Mouse (Mus musculus): Measurements from ENCODE around the gene Esm1. TPM values are rescaled to one million over a fixed set of nuclear protein-coding genes. Genes with fewer than 3 reads are reported as not detected.
A peak's percentile ranks its signal among the peaks of the same experiment; 100 is the strongest.

Esm1 gene
- polyA plus RNA-seq (2014; fragmentation: Nextera tagmentation; extraction: Ambion mirVana): 2.1 and 2.6 TPM in 2 replicates

GRCm38 (mm10) chr13:113209624-113210023, at the start of gene Esm1:
Gene Esm1 (plus strand): TSS chr13:113209659.
- Histone ChIP-seq H3K36me3 (ENCODE audit: control insufficient read depth, insufficient read depth, low read length) (no peaks in the 10 kb centered on the region), H3K4me3 (ENCODE audit: low read depth, low read length) (no peak within 1 kb of the TSS), H3K27ac (replicated peaks; ENCODE audit: low read depth, low read length) (no peak within 1 kb of the TSS), H3K9me3 (ENCODE audit: control insufficient read depth, low read length) (no peaks in the 10 kb centered on the region), H3K9ac (ENCODE audit: low read length) (no peak within 1 kb of the TSS), H3K27me3 (ENCODE audit: control insufficient read depth, insufficient read depth, low read length) (no peaks in the 10 kb centered on the region), H3K4me2 (ENCODE audit: low read depth, severe bottlenecking) (peak within 1 kb of the TSS; percentile 25), H3K4me1 (ENCODE audit: control insufficient read depth, insufficient read depth, low read length) (peaks cover 6% of the 10 kb centered on the region; the same call in 1 of the 2 replicates)
- peak; percentile 33 for DNase-seq (ENCODE audit: low spot score)
- ATAC-seq (ENCODE audit: insufficient number of reproducible peaks, low FRiP score, low TSS enrichment, low read depth): no peak
- WGBS: 39% methylated on average over 15 of the region's 15 CpGs

DNA sequence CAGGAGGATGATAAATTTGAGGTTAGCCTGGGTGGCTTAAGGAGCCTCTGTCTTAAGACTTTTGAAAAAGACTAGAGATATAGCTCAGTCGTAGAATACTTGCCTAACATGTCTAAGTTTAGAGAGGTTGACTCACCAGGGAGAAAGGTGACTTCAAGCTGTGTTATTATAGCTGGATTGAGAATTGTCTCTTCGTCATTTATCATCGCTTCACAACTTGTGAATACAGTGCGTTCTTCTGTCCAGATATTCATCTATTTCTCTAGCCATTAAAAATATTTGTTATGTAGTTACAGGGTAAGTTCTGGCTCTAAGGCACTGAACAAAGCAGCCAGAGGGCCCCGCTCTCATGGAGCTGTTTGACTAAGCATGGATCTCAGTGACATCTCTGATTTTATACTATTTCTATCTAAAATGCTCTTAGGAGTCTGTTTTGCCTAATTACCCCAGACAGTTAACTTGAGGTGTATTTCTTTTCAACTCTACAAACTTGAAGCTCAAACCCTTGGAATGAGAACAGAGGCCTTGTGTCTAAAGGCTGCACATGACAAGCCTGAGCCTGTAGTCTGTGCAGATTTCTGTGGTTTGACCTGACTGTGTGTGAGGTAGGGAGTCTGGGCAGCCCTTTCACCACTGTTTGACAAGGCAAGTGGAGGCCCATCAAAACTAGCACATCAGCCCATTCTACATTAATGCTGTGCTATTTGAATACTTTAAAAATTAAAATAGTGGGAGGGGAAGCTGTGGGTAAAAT, 45.0 kb upstream of the Esm1 start:
- H3K27me3 ChIP-seq (ENCODE audit: control insufficient read depth, insufficient read depth, low read length): no peaks in the 10 kb centered on the region
- H3K36me3 ChIP-seq (ENCODE audit: control insufficient read depth, insufficient read depth, low read length): no peaks in the 10 kb centered on the region
- H3K4me1 ChIP-seq (ENCODE audit: control insufficient read depth, insufficient read depth, low read length): no peaks in the 10 kb centered on the region
- WGBS: 94% methylated on average over 5 of the region's 5 CpGs
- H3K9me3 ChIP-seq (ENCODE audit: control insufficient read depth, low read length): no peaks in the 10 kb centered on the region
- no peak overlapping the region for H3K4me3 ChIP-seq (ENCODE audit: low read depth, low read length)
- H3K9ac ChIP-seq (ENCODE audit: low read length): no peak overlapping the region
- no peak for DNase-seq (ENCODE audit: low spot score)
- H3K27ac ChIP-seq (replicated peaks; ENCODE audit: low read depth, low read length): no peak overlapping the region
- H3K4me2 ChIP-seq (ENCODE audit: low read depth, severe bottlenecking): no peak overlapping the region
- ATAC-seq (ENCODE audit: insufficient number of reproducible peaks, low FRiP score, low TSS enrichment, low read depth): no peak

GRCm38 (mm10) chr13:113168018-113168534, 41.4 kb upstream of the Esm1 start:
- no peaks in the 10 kb centered on the region for H3K9me3 ChIP-seq (ENCODE audit: control insufficient read depth, low read length)
- DNase-seq (ENCODE audit: low spot score) (no peak), ATAC-seq (ENCODE audit: insufficient number of reproducible peaks, low FRiP score, low TSS enrichment, low read depth) (no peak)
- no peaks in the 10 kb centered on the region for H3K36me3 ChIP-seq (ENCODE audit: control insufficient read depth, insufficient read depth, low read length)
- no peak overlapping the region for H3K9ac ChIP-seq (ENCODE audit: low read length)
- H3K4me3 ChIP-seq (ENCODE audit: low read depth, low read length): no peak overlapping the region
- WGBS: 66% methylated on average over 9 of the region's 9 CpGs
- no peak overlapping the region for H3K4me2 ChIP-seq (ENCODE audit: low read depth, severe bottlenecking)
- H3K4me1 ChIP-seq (ENCODE audit: control insufficient read depth, insufficient read depth, low read length): no peaks in the 10 kb centered on the region
- H3K27ac ChIP-seq (replicated peaks; ENCODE audit: low read depth, low read length): no peak overlapping the region
- no peaks in the 10 kb centered on the region for H3K27me3 ChIP-seq (ENCODE audit: control insufficient read depth, insufficient read depth, low read length)

GRCm38 (mm10) chr13:113170256-113170655, 39.2 kb upstream of the Esm1 start:
- Histone ChIP-seq H3K36me3 (ENCODE audit: control insufficient read depth, insufficient read depth, low read length) (no peaks in the 10 kb centered on the region), H3K4me2 (ENCODE audit: low read depth, severe bottlenecking) (no peak overlapping the region), H3K27me3 (ENCODE audit: control insufficient read depth, insufficient read depth, low read length) (no peaks in the 10 kb centered on the region), H3K4me1 (ENCODE audit: control insufficient read depth, insufficient read depth, low read length) (no peaks in the 10 kb centered on the region), H3K4me3 (ENCODE audit: low read depth, low read length) (no peak overlapping the region), H3K9ac (ENCODE audit: low read length) (no peak overlapping the region), H3K9me3 (ENCODE audit: control insufficient read depth, low read length) (no peaks in the 10 kb centered on the region), H3K27ac (replicated peaks; ENCODE audit: low read depth, low read length) (no peak overlapping the region)
- DNase-seq (ENCODE audit: low spot score) (no peak), ATAC-seq (ENCODE audit: insufficient number of reproducible peaks, low FRiP score, low TSS enrichment, low read depth) (no peak)

DNA sequence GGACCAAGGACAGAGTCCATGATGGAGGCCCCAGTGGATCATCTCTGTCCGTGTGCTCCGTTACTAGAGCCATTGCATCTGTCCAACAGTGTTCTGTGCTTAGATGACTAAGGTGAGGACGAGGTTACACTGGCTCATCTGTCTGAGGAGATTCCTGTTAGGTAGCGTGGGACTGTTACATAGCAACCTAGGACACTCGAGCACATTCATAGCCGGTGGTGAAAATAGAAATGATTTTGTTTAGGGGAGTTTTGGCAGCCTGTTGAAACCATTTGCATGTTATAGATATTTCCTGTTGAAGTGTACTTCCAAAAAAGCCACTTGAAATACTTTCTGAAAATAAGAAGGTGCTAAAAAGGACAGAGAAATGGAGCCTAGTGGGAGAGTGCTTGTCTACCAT, 35.3 kb upstream of the Esm1 start:
- DNase-seq (ENCODE audit: low spot score) (no peak), ATAC-seq (ENCODE audit: insufficient number of reproducible peaks, low FRiP score, low TSS enrichment, low read depth) (no peak)
- H3K36me3 ChIP-seq (ENCODE audit: control insufficient read depth, insufficient read depth, low read length): no peaks in the 10 kb centered on the region

DNA sequence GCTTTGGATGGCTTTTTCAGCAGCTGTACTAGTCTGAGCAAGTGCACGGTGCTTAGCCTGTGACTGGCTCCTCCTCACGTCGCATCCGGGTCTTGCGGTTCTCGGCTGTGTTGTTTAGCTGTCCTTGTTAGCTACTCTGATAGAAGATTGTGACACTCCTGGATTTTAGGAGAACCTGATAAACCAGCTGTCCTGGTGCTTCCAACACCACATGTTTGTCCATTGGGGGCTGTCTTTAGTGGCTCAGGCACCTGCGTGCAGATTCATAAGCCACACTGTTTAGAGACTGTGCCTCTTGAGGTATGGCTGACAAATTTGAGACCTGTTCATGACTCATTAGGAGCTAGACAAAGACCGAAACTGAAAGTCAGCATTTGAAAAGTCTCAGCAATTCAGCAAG, 26.1 kb upstream of the Esm1 start:
- 92% methylated on average over 8 of the region's 8 CpGs for WGBS
- Histone ChIP-seq H3K4me2 (ENCODE audit: low read depth, severe bottlenecking) (no peak overlapping the region), H3K4me3 (ENCODE audit: low read depth, low read length) (no peak overlapping the region), H3K4me1 (ENCODE audit: control insufficient read depth, insufficient read depth, low read length) (no peaks in the 10 kb centered on the region), H3K27me3 (ENCODE audit: control insufficient read depth, insufficient read depth, low read length) (no peaks in the 10 kb centered on the region), H3K27ac (replicated peaks; ENCODE audit: low read depth, low read length) (no peak overlapping the region), H3K36me3 (ENCODE audit: control insufficient read depth, insufficient read depth, low read length) (no peaks in the 10 kb centered on the region), H3K9me3 (ENCODE audit: control insufficient read depth, low read length) (no peaks in the 10 kb centered on the region), H3K9ac (ENCODE audit: low read length) (no peak overlapping the region)
- ATAC-seq (ENCODE audit: insufficient number of reproducible peaks, low FRiP score, low TSS enrichment, low read depth): no peak
- DNase-seq (ENCODE audit: low spot score): no peak

More for the DNA sequence above, 35.3 kb upstream of the Esm1 start:
- Histone ChIP-seq H3K9ac (ENCODE audit: low read length) (no peak overlapping the region), H3K4me1 (ENCODE audit: control insufficient read depth, insufficient read depth, low read length) (no peaks in the 10 kb centered on the region), H3K4me2 (ENCODE audit: low read depth, severe bottlenecking) (no peak overlapping the region), H3K9me3 (ENCODE audit: control insufficient read depth, low read length) (no peaks in the 10 kb centered on the region), H3K27ac (replicated peaks; ENCODE audit: low read depth, low read length) (no peak overlapping the region), H3K4me3 (ENCODE audit: low read depth, low read length) (no peak overlapping the region), H3K27me3 (ENCODE audit: control insufficient read depth, insufficient read depth, low read length) (no peaks in the 10 kb centered on the region)
- 91% methylated on average over 6 of the region's 6 CpGs for WGBS

- Histone ChIP-seq H3K4me3 (ENCODE audit: low read depth, low read length) (no peak overlapping the region), H3K4me1 (ENCODE audit: control insufficient read depth, insufficient read depth, low read length) (no peaks in the 10 kb centered on the region), H3K9me3 (ENCODE audit: control insufficient read depth, low read length) (no peaks in the 10 kb centered on the region), H3K27ac (replicated peaks; ENCODE audit: low read depth, low read length) (no peak overlapping the region), H3K9ac (ENCODE audit: low read length) (no peak overlapping the region), H3K4me2 (ENCODE audit: low read depth, severe bottlenecking) (no peak overlapping the region), H3K36me3 (ENCODE audit: control insufficient read depth, insufficient read depth, low read length) (no peaks in the 10 kb centered on the region), H3K27me3 (ENCODE audit: control insufficient read depth, insufficient read depth, low read length) (no peaks in the 10 kb centered on the region)
- ATAC-seq (ENCODE audit: insufficient number of reproducible peaks, low FRiP score, low TSS enrichment, low read depth) (no peak), DNase-seq (ENCODE audit: low spot score) (no peak)
- 91% methylated on average over 4 of the region's 4 CpGs for WGBS
Measured at GRCm38 (mm10) chr13:113183720-113184119, 25.7 kb upstream of the Esm1 start.

DNA sequence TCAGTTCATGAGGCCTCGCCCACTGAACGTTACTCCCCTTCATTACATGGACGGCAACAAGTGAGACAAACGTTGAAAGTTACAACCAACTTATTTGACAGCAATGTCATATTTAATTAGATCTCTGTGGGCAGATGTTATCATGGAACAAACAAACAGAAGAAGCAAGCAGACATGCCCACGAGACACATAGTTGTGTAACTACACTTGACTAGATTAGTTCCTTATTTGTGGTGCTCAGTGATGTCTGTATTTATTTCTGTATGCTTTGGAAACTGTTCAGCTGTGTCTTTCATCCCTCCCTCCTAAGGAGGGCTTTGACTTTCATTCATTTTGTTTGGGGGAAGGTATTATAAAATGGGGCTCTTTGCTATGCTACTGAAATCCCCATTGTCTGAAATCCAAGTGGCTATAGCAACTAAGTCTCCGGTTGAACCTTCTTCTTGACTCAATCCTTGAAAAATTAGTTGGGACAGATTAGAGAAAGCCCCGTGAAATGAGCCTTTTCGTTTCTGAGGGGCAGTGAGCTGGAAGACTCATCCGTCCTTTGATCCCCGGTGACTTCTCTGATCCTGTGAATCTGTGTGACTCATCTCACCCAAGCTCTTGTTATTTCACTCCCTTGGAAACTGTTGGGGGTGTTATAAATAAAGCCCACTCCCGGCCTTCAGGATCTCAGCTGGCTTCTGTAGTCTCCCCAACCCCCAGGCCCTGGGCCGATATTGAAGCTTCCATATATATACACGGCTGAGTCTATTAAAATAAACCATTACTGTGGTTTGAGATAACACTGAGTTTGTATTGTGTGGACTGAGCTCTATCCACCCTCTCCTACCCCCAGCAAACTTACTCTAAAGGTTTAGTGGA, 12.4 kb upstream of the Esm1 start:
- Histone ChIP-seq H3K9ac (ENCODE audit: low read length) (no peak overlapping the region), H3K4me1 (ENCODE audit: control insufficient read depth, insufficient read depth, low read length) (no peaks in the 10 kb centered on the region), H3K27me3 (ENCODE audit: control insufficient read depth, insufficient read depth, low read length) (no peaks in the 10 kb centered on the region), H3K4me2 (ENCODE audit: low read depth, severe bottlenecking) (no peak overlapping the region), H3K4me3 (ENCODE audit: low read depth, low read length) (no peak overlapping the region), H3K27ac (replicated peaks; ENCODE audit: low read depth, low read length) (no peak overlapping the region), H3K9me3 (ENCODE audit: control insufficient read depth, low read length) (no peaks in the 10 kb centered on the region), H3K36me3 (ENCODE audit: control insufficient read depth, insufficient read depth, low read length) (no peaks in the 10 kb centered on the region)
- DNase-seq (ENCODE audit: low spot score): no peak
- WGBS: 65% methylated on average over 13 of the region's 13 CpGs
- ATAC-seq (ENCODE audit: insufficient number of reproducible peaks, low FRiP score, low TSS enrichment, low read depth): no peak

Measured in limb, embryonic 11.5 days (tissue).